Mouse (Mus musculus): ENCODE measurements around the gene Gm19426.

Gm19426 gene

GRCm38 (mm10) chr2:84743561-84743960, at the start of gene Gm19426:
Gene Gm19426 (minus strand): TSS chr2:84743655.
- DNase-seq (ENCODE audit: low spot score) = peak; percentile 73

- DNase-seq (ENCODE audit: low spot score) = no peak
Observed at GRCm38 (mm10) chr2:84793154-84793553, 49.7 kb upstream of the Gm19426 start.

GRCm38 (mm10) chr2:84792516-84792915, 49.1 kb upstream of the Gm19426 start:
- no peak for DNase-seq (ENCODE audit: low spot score)

- DNase-seq (ENCODE audit: low spot score) = no peak
Observed at GRCm38 (mm10) chr2:84790418-84790817, 47.0 kb upstream of the Gm19426 start.

- DNase-seq (ENCODE audit: low spot score) = no peak
Observed at GRCm38 (mm10) chr2:84788316-84788715, 44.9 kb upstream of the Gm19426 start.

- no peak for DNase-seq (ENCODE audit: low spot score)
Observed at GRCm38 (mm10) chr2:84783840-84784566, 40.5 kb upstream of the Gm19426 start.

GRCm38 (mm10) chr2:84783315-84783714, 39.9 kb upstream of the Gm19426 start:
- DNase-seq (ENCODE audit: low spot score) = no peak

- no peak for DNase-seq (ENCODE audit: low spot score)
Observed at GRCm38 (mm10) chr2:84779210-84779609, 35.8 kb upstream of the Gm19426 start.

- DNase-seq (ENCODE audit: low spot score) = no peak
Observed at GRCm38 (mm10) chr2:84777706-84778105, 34.3 kb upstream of the Gm19426 start.

- peak; percentile 15 for DNase-seq (ENCODE audit: low spot score)
Observed at GRCm38 (mm10) chr2:84775665-84776064, 32.2 kb upstream of the Gm19426 start.

- no peak for DNase-seq (ENCODE audit: low spot score)
Observed at GRCm38 (mm10) chr2:84775241-84775640, 31.8 kb upstream of the Gm19426 start, which contains the start of gene Serping1. Gene Serping1 (minus strand): TSS chr2:84775444.

- peak; percentile 64 for DNase-seq (ENCODE audit: low spot score)
Observed at GRCm38 (mm10) chr2:84774751-84775150, 31.3 kb upstream of the Gm19426 start.

GRCm38 (mm10) chr2:84773195-84773594, 29.7 kb upstream of the Gm19426 start:
- no peak for DNase-seq (ENCODE audit: low spot score)

GRCm38 (mm10) chr2:84772454-84772853, 29.0 kb upstream of the Gm19426 start:
- no peak for DNase-seq (ENCODE audit: low spot score)

- DNase-seq (ENCODE audit: low spot score) = no peak
Observed at GRCm38 (mm10) chr2:84770501-84770900, 27.0 kb upstream of the Gm19426 start.

- no peak for DNase-seq (ENCODE audit: low spot score)
Observed at GRCm38 (mm10) chr2:84762818-84763217, 19.4 kb upstream of the Gm19426 start.

GRCm38 (mm10) chr2:84762295-84762694, 18.8 kb upstream of the Gm19426 start:
- DNase-seq (ENCODE audit: low spot score) = no peak

GRCm38 (mm10) chr2:84761840-84762239, 18.4 kb upstream of the Gm19426 start:
- DNase-seq (ENCODE audit: low spot score) = no peak

- DNase-seq (ENCODE audit: low spot score) = no peak
Observed at GRCm38 (mm10) chr2:84761309-84761708, 17.9 kb upstream of the Gm19426 start.

GRCm38 (mm10) chr2:84760777-84761176, 17.3 kb upstream of the Gm19426 start:
- DNase-seq (ENCODE audit: low spot score) = no peak

- peak; percentile 42 for DNase-seq (ENCODE audit: low spot score)
Observed at GRCm38 (mm10) chr2:84758542-84759127, 15.2 kb upstream of the Gm19426 start.

GRCm38 (mm10) chr2:84757026-84757682, 13.7 kb upstream of the Gm19426 start:
- DNase-seq (ENCODE audit: low spot score) = no peak

GRCm38 (mm10) chr2:84756245-84756644, 12.8 kb upstream of the Gm19426 start:
- DNase-seq (ENCODE audit: low spot score) = no peak

Data from ovary, postnatal 14 days (tissue).